Mouse (Mus musculus): ENCODE measurements at regions not wholly inside any gene's neighbourhood (a gene's known extent, or its start where the extent isn't known, plus 50 kb on each side); places are given as distances from the start of the nearest gene placed in this dataset.

DNA sequence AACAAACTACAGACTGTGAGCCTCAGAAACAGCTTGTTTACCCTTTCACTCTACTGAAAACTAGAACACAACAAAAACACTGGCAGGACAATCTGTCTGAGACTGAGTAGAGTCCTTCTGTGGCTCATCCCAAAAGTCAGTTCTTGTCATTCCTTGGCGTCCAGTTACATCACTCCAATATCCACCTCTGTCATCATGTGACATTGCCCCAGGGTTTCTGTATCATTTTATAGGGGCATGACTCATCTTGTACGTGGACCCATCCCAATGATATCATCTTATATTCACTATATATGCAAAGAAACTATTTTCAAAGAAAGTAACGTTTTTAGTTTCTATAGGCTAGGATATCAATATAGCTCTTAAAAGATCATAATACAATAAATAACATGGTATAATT is 152.3 kb downstream of the Dkk2 start:
- DNase-seq (ENCODE audit: low spot score), result no peak

DNA sequence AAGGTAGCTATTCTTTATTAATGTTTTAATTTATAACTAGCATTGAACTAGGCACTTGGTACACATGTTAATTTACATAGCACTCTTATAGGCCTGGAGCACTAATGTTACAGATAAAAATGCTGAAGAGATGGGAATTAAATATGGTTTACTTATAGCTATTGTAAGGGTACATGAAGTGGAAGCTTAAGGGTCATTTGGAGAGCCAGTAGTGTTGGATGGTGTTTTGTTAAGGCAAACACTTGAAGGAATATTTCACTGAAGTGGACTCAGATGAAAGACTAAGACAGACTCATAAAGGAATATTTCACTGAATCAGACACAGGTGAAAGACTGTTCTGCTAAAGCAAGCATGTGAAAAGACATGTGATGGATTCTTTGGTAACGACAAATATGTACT is 172.7 kb downstream of the Dkk2 start:
- DNase-seq (ENCODE audit: low spot score), result no peak

DNA sequence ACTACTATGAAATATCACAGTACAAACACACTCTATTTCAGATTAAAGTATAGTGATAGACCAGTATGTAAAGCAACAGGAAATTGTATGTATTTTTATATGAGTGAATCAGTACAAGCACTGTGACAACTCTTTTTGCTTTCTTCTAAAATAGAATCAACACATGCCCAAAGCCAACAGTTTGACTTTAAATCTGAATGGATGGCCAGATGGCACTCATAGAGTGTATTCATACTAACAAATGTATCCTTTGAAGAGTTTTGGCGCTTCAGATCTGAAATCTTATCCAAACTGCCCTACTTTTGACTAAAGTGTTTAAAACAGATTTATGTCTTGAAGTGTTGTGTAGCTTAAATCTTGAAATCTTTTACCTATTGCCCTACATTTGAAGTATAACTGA is 184.5 kb downstream of the Dkk2 start:
- DNase-seq (ENCODE audit: low spot score), result no peak

DNA sequence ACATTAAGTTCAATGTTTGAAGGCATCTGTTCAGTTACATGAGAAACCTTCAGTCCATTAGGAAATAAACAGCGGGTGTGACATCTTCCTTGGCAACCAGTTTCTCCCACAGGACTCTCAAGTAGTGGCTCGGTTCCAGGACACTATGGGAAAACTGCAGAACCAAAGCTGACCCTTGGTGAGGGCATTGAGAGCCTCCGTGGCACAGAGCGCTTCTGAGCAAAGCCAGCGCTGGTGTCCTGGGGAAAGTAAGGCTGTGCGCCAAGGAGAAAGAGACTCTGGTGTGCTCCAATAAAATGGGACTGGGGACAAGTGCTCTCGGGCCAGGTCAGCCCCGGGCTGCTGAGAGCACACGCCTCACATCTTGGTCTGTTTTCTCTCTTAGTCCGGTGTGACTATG is 189.7 kb downstream of the Dkk2 start:
- DNase-seq (ENCODE audit: low spot score), result peak; percentile 71

DNA sequence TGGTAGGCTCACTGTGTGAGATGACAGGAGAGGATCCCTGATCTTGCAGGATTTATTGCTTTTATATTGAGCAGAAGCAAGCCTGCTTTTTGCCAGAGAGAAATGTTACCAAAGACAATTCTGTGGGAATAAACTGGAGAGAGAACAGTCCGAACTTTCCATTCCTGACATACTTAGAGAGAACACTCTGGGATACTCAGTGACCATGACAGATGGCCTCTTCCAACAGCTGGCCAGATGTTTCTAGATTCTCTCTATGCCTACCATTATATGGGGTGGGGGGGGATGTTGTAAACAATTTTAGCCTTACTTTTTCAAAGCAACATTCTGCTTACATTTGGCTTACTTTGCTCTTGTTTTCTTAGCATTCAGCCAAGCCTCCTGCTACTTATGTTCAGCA is 192.7 kb downstream of the Dkk2 start:
- no peak for DNase-seq (ENCODE audit: low spot score)

DNA sequence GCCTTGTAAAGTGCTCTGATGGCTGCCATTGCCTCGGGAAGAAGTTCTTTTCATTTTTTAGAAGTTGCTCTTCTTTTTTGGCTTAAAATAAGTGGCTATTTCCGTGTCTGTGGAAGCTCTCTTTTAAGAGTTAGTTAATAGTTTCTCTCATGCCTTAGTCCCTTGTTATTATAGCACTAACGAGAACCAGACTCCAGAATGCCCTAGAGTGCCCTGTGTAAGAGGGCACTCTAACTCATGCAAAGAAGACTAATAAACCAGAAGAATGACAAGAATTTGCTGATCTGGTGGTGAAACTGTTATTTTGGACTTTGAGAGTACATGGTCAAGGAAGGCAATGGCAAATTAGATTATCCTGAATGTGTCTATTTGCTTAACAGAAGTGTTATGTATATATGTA is 202.6 kb downstream of the Dkk2 start:
- DNase-seq (ENCODE audit: low spot score), result no peak

DNA sequence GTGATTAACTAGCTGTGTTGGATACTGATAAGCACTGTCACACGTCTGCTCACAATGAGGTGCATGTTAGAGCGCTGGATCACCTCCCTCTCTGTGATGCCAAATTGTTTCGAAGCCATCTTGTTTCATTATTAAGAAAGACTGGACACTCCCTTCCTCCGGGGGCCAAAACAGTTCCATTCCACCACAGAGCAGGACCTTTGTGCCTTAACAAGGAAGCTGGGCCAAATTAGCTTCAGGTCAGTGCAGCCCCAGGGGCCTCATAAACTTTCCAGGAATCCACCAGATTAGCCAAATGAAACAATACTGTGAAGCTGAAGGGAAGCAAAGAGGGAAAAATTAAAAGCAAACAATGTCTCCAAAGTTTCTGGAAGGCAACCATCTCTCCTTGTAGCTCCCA is 241.9 kb downstream of the Dkk2 start:
- peak; percentile 23 for DNase-seq (ENCODE audit: low spot score)

DNA sequence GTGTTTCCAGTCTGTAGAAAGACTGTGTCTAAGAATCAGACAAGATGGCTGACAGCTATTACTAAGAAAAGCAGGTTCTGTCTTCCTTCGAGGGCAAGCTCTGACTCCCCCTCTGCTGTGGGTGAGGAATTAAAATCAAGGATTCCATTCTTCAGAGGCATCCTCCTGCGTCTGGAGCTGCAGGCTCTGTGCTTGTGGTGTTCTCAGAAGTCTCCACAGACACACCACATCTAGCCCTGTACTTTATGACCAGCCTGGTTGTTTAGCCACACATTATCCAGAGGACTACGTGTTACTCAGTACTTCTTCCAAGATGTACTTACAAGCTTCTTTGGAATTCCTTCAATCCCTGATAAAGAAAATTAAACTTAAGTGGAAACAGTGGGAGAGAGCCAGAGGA is 258.5 kb downstream of the Dkk2 start:
- no peak for DNase-seq (ENCODE audit: low spot score)

DNA sequence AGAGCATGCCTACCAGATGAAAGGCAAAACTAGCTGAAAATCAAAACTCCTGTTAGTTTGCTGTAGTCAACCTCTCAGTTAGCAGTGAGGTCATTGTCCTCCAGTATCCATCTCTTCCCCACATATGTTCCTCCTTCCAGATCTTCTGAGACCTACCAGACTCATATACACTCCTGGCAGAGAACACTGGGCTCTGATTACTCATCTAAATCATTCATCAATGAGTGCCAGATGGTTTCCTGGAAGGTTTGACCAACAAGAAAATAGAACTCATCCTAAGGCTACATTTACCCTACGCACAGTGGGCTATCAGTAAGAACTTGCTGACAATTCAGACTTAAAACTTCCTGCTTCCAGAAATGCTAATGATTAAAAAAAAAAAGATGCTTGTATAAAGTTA is 260.8 kb downstream of the Dkk2 start:
- no peak for DNase-seq (ENCODE audit: low spot score)

DNA sequence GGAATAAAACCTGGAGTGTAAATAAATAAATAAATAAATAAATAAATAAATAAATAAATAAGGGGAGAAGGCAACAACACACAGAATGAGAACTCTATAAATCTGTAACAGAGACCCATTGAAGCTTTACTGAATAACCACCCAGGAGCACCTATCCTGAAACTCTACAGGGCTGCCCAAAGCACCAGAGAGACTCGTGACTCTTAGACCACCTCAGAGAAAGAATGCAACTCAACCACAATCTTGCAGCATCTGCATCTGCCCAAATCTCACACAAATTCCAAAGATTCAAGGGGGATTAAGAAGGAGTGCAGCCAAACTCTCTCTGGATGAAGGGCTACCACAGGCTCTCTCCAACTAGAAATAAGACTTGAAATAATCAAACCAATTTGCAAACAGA is 264.5 kb downstream of the Dkk2 start:
- no peak for DNase-seq (ENCODE audit: low spot score)

DNA sequence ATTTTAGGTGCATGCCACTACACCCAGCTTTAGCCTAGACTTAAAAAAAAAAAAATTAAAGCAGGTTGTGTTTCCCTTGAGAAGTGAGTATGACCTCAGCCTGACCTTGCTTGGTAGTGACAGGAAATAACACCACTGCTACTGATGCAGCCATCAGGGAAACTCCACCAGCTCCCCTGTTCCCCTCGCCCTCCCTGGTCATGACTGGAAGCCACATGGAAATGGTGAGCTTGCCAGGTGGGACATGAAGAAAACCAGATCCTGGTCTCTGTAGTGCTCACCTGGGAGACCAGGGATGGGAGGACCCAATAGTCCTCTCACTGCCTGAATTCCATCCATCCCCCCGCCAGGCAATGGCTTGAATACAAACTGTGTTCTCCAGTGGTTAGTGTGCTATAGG is 268.1 kb downstream of the Dkk2 start:
- no peak for DNase-seq (ENCODE audit: low spot score)

DNA sequence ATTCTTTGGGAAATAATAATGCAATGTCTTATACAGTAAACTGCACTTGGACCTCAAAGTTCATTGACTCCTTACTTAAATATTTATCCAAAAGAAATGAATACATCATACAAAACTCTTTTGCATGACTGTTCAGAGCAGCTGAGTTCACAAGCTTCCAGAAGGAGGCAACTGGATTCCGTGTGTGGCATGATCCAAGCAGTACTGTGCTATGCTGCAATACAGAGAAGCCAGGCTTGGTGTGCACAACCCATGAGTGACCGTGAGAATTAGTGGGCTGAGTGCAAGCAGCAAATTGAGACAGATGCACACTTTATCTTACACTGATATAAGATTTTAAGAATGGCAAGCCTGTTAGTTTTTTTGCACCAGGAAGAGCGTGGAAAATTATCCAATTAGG is 270.0 kb upstream of the Gimd1 start:
- DNase-seq (ENCODE audit: low spot score), result no peak

DNA sequence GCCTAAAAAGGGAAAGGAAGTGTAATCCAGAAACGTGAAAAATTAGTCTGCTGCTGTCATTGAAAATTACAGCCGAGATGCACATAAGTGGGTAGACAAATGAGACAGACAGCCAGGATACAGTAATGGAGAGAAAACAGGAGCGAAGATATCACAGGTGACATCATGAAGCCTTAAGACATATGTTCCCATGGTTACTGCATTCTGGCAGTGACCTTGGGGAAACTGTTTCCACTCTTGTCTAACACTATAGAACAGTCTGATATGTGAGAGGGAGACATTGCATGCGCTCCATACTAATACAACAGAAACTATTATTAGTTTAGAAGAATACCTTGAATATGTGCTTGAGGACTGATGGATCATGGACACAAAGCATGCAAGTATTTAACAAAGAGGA is 254.0 kb upstream of the Gimd1 start:
- DNase-seq (ENCODE audit: low spot score), result no peak

DNA sequence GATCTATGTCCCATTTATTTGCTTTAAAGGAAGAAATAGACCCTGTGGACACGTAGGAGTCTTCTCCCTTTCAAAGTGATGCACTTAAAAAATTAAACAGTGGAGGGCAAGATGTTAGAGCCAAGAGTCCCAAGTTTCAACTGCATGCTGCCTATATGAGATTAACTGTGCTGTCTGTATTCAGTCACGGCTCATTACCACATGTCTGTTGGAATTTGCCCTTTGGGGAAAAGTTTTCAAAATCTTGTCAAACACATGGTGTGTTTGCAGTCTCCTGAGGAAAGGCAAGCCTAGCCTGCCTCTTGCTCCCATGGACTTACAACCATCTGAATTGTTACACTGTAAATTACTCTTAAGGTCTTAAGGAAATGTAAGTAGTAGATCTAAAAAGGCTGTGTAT is 211.9 kb upstream of the Gimd1 start:
- no peak for DNase-seq (ENCODE audit: low spot score)

DNA sequence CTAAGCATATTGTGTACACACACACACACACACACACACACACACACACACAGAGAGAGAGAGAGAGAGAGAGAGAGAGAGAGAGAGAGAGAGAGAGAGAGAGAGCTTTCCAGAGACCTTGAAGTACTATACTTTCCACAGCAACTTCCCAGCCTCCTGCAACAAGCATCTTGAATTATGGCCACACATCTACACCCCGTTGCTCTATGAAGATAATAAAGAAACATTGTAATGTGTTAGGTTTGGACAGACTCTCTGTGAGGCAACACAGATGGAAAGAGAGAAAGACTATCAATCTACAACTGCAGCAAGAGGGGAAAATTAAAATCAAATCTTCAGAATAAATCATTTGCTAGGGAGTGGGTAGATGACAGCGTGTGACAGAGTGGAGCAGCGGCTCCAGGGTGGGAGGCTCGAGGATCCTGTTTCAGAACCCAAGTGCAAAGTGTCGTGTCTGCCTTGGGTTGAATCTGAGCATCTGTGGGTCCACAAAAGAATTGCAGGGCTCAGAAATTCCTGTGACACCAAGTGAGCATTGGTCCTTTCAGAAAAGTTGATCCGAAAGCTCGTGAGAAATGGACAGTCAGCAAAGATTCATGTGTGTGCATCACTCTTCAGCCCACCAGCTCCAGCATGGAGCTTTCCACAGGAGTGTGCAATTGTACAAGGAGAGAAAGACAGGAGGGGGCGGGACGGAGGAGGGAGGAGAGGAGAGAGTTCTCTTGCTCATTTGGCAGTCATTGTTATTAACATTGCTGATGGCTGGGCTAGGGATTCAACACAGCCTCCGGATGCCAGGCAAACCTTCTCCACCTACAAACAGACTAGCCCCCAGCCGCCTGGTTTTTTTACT is 203.6 kb upstream of the Gimd1 start:
- DNase-seq (ENCODE audit: low spot score), result no peak

DNA sequence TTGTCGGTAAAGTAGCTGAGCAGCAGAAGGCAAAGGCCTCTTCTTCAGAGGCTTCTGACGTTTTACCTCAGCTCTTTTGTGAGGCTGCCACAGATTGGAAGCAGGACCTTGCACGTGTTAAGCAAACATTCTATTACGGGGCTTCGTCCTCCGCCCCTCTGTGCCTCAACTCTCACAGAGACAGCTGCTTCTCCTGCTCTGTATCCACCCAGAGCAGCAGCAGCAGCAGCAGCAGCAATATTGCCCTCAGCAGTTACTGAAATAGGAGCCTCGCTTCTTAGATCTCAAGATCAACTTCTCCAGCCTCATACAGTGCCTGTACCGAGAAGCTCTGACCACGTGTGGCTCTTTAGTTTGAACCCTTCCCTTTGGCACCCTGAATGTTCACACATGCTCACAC is 202.4 kb upstream of the Gimd1 start:
- no peak for DNase-seq (ENCODE audit: low spot score)

DNA sequence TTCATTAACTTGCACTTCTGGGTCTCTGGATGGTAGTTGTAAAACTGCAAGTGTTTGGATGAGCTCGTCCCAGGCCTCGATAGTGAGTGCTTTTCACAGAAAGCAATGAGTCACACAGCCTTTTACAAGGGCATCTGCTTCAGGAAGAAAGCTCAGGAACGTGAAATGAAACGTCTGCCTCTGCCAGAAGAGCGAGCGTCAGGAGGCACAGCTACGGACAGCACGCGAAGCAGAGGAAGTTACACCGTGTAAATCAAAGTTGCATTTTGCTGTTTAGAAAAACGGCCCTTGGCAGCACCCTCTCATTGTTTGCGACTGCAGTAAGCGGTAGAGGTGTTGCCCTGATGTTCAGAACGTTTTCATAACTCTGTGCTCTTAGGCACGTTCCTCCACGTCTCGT is 201.5 kb upstream of the Gimd1 start:
- DNase-seq (ENCODE audit: low spot score), result no peak

DNA sequence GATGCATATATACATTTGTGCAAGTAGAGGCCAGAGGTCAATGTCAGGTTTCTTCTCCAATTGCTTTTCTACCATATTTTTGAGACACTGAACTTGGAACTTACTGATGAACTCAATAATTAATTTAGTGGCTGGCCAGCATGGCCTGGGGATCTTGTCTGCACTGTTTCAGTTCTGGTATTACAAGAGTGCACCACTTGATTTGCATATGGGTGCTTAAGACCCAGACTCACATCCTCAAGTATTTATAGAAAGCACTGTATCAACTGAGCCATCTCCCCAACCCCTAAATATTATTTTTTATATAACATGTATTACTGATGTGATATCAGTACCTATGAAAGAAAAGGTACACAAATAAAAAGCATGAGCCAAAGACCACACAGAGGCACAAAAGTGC is 197.8 kb upstream of the Gimd1 start:
- no peak for DNase-seq (ENCODE audit: low spot score)

DNA sequence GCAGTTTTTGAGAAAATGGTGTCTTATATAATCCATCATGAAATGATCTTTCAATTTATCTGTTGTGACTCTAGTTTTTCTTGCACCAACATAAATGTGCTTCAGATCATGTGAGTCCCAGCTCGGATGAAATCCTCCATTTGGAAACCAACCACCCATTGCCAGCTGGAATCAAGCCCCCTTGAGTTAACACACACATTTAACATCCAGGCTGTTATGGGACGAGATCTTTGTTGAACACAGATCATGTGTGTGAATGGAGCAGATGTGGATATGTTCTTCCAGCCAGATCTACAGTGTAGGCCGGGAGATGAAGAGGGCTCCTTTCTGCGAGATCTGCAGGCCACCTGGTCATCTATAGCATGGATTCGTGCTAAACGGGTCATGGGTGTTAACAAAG is 188.4 kb upstream of the Gimd1 start:
- DNase-seq (ENCODE audit: low spot score), result no peak

DNA sequence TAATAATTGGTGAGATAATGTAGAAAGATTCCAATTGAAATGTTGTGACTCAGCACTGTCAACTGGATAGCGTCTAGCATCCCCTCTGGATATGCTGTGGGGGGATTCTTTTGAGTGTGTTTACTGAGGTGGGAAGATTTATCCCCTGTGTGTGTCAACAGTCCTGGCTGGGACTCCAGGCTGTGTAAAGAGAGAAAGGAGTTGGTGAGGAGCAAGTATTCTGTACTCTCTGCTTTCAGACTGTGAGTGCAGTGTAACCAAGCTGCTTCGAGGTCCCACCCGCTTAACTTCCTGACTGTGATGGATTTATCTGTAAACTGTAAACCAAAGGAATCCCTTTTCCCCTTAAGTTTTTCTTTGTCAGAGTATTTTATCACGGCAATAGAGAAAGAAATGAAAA is 175.7 kb upstream of the Gimd1 start:
- DNase-seq (ENCODE audit: low spot score), result no peak

DNA sequence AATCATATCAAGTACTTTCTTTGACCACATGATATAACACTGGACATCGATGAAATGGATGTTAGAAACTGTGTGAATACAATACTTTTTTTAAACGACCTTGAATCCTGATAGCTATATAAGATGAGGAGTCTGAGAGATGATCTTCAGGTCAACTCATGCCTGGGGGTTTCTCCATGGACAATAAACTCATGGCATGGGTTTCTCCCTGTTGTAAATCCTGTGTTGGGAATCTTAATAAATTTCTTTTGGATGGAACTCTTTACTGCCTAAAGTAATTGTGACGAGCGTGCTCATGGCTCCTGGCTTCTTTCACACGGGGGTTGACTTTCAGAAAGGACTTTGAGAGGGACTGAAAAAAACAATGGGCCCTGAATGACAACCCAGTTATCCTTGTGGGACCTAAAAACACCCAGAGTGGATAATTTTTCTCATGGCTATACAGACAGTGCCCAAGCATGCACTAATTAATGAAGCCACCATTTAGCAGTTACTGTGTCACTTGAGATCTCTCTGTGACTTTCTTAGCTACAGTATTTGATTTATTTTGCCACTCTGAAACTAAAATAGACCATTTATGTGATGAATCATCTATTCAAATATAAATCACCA is 167.2 kb upstream of the Gimd1 start:
- DNase-seq (ENCODE audit: low spot score), result no peak

DNA sequence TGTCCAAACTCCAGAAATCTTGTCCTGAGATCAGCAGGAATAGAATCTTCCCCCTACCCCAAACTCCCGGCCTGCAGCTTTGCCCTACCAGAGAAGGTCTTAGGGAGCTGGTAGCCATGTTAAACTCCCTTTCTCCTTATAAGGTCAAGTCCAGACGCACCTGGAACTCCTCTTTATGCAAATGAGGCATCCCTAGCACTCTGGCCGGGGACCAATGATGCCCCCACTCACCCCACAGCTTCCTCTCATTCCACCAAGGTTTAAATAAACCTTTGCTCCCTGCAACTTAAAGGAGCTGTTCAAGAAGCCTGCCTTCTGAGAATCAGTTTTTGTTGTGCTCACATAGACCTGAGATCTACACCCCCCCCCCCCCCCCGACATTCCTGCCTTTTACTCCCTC is 158.6 kb upstream of the Gimd1 start:
- no peak for DNase-seq (ENCODE audit: low spot score)

DNA sequence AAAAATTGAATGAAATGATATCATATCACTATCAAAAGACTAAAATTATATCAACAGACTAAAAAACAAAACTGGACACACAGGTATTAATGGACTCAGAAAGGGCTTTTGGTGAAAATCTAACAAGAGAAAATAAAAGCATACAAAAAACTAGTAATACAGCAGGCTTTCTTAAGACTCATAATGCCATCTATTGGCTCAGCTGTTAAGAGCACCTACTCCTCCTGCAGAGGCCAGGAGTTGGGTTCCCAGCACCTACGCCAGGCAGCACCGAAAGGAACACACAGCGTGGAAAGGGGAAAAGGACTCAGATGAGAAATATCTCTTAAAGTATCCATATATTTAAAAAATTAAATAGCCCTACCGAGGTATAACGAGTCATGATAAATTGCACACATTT is 151.9 kb upstream of the Gimd1 start:
- no peak for DNase-seq (ENCODE audit: low spot score)

DNA sequence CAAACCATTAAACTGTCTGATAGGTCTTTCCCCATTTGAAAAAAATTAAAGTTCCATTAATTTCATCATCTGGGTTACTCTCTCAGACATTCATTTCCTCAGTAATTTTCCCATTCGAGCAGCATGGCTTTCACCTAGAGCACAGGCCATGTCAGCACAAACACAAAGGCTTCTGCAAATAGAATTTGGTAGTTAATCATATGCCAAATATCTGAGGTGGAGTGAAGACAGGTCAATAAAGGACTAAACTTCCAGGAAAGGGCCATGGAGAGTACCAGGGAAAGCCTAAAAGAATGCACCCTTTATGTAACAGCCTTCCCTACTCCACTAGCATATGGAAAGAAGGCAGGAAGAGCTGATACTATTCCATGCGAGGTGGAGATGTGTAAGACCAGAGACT is 150.3 kb upstream of the Gimd1 start:
- DNase-seq (ENCODE audit: low spot score), result no peak

All from gastrocnemius, adult 18-20 months (tissue).